Mouse (Mus musculus): ENCODE data around the gene Leng9.
"Not testable (repeated sequence)": the region's sequence is repeated elsewhere in the genome, so short reads cannot be mapped to it uniquely, and the experiment has no call there.

The Leng9 gene

DNA sequence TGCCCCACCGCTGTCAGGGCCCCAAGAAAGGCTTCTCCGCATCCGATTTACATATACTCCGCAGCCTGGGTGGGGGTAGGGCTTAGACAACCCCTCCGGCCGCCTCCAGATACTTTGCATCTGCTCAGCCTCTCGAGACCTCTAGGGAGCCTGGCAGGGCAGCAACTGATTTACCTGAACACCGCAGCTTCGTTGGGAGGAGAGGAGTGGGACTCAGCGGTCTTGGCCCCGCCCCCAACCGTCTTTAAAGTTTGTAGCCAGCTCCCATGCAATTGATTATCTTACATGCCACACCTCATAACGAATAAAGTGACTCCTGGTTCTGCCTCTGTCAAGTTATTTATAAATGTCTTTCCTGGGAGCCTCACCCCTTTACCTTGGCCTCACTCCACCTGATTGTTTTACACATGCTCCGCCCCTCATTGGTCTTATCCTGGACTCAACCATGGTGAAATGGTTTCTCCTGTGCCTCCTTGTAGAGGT lies at the start of gene Leng9:
TSS of gene Leng9 (minus strand) at position 316 of the 483 bp plus-strand sequence.
- peak; percentile 83 for DNase-seq

DNA sequence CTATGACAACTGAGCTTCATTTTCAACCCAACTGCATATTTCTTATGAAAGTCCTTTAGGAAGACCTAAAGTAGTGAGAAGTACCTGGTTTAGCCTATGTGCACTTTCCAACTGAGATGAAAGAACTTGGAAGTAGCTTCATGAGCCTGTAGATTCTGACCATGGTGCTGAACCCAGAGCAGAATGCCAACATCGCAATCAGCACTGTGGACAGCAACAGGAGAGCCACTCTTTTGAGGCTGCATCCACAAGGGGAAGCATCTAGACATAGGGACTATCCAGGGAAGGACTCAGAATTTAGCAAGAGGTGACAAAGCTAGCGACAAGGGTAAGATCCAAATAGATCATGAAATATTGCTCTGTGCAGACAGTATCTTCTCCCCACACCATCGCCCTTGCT lies 28.3 kb upstream of the Leng9 start:
- DNase-seq: no peak

DNA sequence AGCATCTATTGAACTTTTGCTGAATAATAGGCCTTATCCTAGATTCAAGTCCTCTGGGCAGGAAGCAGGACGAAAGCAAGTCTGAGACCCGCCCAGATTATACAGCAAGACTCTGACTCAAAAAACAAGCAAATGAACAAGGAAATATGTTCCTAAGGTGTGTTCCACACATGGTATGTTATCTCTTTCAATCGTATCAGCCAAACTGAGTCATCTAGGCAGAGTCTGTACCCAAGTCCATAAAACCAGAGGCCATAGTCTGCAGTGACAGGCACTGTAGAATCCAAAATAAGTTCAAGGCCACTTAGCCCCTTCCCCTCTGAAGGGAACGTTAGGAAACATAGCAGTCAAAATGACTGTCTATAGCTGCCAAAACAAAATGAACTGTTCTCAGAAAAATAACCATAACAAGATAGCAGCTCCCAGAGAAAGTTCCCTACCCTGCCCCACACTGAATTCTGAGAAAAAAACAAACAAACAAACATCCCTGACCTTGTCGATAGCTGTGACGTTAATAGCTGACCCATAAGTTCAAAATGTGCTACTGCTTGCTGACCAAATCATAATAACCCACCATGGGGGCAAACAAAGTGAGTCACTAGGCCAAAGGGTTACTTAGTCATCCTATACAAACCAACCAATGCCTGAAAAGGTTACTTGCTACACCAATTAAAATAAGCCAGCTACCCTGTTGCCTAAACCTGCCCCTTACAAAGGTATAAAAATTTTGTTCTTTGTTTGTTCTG lies 20.2 kb upstream of the Leng9 start:
- no peak for DNase-seq

DNA sequence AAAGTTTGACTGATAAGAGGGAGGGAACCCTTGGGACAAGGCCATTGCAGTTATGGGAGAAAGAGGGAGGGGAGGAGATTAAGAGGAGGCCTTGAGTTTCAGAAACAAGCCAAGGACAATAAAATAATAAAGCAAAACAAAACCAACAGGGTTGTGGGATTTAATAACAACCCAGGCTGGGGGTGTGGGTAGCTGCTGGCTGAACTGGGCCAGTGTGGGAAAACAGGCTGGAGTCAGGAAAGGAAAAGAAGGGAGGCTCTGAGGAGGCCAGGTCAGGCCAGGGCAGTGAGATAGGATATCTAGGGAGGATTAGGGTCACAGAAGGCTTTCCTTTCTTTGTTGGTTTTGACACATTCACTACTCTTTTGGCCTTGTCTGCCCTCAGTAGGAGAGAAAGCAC lies 16.9 kb upstream of the Leng9 start:
- no peak for DNase-seq

DNA sequence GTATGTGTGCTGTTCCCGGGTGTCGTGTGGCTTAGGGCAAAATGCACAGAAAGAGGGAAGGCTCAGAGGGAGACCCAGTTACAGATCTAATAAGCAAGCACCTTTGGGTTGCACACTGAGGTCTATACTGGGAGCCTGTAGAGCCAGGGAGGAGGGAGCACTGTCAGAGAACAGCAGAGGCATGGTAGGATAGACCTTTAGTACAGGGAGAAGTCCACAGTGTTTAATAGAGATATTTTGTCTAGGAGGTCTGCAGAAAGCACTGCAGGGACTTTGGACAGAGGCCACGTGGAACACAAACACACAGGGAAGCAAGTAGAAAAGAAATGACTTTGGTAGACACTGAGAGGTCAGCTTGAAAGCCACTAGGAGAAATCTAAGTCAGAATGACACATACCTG lies 15.1 kb upstream of the Leng9 start:
- DNase-seq: no peak

DNA sequence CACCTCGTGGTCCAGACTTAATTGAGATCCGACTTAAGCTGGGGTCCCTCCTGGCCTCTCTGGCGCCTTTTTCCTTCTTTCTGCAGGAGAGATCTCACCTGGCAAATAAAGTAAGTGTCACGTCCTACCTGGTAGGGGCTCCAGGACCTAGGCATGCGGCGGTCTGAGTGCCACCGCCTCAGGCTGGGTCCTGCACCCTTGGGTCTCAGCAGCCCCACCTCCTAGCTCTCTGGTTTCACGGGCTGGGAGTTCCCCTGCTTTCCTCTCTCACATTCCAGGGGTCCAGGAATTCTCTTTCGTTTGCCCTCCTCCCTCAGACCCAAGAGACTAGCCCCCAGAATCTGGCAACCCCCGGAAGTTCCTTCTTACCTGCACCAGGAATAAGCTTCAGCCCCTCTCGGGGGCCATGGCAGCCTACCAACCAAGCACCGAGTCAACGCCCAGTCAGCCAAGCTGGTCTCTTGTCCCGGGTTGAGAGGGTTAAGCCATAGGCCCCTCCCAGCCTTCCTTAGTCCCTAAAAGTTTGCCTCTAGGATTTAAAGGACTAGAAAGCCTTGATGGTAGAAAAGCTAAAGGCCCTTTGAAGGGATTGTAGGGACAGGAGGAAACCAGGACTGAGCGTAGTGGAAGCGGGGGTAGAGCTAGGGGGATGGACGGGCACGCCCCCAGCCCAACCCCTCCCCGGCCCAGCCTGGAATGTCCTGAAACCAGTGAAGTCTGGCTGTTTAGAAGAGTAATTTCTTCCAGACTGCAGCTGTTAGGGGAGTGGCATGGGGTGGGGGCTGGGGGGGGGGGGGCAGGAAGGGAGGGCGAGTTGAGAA lies 14.1 kb upstream of the Leng9 start, which contains the start of gene Cdc42ep5:
TSS of gene Cdc42ep5 (minus strand) at position 771 of the 821 bp plus-strand sequence.
- no peak for DNase-seq

DNA sequence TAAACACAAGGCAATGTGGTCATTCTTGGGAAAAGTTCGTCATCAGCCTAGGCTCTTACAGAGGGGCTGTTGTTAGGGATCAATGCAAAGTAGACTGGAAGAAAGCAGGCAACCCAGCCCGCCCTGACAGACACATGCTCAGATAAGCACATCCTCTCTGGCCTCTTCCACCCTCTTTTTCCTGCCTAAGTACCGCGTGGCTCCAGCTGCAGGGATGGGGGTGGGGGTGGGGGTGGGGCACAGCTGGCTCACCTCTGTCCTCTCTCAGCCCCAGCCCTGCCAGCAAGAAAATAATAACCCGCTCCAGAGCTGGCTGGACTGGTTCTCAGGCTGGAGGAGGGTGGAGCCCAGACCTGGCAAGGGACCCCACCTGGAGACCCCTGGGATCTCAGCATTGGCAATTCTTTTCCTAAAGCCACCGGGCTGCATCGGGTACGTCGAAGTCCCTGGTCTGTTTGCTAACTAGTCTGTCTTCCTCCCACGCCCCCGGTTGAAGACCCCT lies 13.4 kb upstream of the Leng9 start:
- DNase-seq: no peak

DNA sequence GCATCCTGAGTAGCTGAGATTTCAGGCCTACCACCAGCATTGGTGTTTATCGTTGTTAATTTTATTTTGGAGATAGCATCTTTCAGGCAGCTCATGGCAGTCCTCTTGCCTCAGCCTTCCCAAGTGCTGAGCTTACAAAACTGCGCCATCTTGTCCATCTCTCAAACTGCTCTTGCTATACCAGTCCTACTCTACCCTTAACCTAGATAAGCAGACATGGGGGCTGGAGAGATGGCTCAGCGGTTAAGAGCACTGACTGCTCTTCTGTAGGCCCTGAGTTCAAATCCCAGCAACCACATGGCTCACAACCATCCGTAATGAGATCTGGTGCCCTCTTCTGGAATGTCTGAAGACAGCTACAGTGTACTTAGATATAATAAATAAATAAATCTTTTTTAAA lies 11.4 kb upstream of the Leng9 start:
- not testable (repeated sequence) for DNase-seq

DNA sequence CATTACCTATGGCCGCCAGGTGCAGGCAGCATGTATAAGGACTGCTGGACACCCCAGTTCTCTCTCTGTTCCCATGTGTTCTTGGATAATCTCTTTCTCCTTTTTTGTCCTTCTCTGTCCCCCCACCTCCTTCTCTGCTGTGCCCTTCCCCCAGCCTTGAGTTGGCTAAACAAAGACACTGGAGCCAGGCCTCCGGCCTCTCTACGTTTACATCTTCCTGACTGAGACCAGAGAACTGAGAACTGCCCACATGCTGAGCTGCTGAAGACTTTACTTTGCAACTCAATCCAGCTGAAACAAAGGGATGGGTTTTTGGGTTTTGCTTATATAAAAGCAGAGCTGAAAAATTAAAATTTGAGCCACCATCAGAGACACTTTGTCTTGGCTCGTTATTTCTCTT lies 4.8 kb upstream of the Leng9 start:
- DNase-seq: no peak

DNA sequence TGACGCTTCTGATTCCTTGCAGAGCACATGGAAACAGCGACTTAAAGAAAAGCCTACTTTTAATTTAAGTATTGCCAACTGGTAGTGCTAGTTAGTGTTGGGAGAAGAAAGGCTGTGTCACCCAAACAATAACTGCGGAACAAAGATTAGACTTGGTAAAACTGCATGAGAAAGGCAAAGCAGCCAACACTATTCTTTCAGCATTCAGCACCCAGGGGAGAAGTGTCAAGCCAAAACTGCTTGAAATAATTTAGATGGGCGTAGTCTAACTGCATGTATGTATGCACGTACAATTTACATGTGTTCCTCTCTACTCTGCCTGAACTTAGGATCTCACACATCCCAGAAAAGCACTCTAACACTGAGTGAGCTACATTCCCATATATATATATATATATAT lies 4.2 kb upstream of the Leng9 start:
- no peak for DNase-seq

DNA sequence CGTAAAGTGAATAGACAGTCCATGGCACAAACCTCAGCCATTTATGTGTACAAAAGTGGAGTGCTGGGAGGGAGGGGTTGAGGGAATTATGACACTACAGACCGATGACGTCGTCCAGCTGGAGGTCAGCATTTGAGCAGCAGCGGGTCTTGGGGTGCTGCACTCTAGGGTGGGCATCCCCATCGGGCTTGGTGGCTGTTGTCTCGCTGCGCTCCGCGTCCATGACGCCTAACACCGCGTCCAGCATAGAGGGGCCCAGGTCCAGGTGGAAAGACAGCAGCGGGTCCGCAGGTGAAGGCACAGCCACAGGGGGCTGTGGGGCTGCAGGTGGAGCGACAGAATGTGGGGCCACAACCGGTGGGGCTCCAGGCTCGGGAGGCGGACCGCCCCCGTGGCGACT lies 1.1 kb upstream of the Leng9 start:
- peak; percentile 80 for DNase-seq

DNA sequence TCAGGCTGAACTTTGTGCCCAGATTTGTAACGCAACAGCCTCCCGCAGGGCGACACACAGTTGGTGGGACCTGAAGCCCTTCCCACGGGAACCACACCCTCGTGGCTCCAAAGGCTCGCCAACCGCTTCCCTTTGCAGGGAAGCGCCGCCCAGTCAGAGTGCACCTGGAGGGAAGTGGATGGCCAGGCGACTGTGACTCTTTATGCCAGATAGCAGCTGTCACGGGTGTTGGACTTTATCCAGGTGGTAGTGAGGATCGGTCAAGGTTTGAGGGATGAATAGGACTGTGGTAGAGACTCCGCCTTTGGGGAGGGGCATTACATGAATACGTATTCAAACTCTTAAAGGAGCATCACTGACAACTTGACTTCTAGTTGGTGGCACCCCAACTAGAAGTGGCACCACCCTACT lies 642 bp upstream of the Leng9 start:
- peak; percentile 90 for DNase-seq

DNA sequence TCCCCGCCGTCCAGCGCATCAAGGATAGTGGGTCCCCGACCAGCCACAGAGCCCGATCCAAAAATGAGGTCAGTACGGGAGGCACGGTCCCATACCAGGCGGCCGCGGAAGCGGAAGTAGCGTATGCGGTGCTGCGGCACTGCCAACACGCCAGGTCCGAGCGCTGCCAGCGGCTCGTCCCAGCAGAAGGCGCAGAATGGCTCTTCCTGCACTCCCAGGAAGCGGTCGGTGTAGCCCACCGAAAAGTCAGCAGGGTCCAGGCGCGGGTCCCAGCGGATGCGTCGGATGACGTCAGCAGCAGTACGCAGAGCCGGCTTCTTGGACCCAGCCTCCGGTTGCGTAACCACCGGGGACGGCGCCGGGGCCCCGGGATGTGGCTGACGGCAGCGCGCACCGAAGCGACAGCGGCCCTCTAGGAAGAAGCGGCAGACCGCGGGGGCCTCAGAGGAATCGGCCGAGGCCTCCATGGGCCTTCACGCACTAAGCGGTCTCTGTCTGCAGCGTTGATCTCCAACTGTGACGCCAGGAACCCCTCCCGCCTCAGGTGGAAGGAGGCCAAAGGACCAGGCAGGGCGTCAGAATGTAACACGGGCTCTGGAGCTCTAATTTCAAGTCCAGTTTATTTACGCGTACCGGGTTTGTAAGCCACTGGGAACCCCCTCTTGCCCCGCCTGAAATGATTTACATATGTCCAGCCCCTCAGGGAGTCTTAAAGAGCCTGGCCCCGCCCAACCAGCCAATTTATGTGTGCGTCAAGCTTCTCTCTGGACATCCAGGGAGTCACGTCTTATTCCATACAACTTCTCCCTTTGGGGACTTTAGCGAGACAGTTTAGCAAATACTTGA lies 742 bp downstream of the Leng9 start:
- DNase-seq: peak; percentile 91

DNA sequence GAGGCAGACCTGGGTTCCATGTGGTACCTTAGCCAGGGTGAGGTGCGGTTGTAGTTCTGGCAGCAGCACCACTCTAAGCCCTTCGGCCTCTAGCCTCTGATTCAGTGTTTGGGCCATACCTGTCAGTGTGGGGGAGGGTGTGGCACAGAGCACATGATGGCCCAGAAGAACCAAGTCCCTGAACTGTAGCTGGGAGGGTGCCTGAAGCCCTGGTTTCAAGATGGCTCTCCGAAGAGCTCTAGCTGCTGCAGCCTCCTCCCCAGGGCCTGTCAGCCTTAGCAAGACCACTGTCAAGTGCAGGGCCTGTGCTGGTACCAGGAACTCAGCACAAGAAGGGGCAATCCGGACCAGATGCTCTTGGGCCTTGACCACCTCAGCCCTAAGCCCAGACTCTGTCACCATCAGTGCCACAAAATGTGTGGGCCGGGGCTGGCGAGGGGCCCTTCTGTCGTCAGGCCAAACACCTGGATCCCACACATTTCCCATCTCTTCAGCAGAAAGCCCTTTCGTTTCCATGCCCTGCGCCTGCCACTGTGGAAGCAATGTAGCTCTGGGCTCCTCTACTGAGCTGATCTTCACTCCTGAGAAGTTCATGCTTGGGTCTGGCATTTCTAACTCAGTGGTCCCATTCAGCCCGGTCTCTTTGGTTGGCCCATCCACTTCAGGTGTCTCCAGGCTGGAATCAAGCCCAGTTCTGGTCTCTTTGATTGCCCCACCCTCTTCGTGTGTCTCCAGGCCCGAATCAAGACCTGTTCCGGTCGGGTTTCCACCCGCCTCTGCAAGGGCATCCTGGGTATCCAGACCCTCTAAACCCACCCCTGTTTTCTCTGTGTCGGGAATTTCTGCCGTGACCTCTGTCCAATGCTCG lies 1.6 kb downstream of the Leng9 start:
- DNase-seq: peak; percentile 75

DNA sequence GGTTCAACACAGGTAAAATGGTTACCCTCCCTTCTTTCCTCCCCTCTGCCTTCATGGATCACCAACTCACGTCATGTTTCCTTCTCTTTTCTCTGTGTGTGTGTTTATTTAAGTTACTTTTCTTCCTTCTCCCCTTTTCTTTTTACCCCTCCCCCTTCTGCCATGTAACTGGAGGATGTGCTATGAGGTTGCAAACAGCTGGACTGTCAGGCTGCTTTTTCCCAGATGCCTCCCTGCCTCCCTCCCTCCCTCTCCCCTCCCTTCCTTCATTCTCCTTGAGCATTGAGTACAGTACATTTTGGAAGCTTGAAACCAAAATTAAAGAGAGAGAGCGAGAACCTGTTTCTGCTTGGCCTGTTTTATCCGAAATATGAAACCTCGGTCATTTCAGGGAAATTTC lies 2.3 kb downstream of the Leng9 start:
- no peak for DNase-seq

DNA sequence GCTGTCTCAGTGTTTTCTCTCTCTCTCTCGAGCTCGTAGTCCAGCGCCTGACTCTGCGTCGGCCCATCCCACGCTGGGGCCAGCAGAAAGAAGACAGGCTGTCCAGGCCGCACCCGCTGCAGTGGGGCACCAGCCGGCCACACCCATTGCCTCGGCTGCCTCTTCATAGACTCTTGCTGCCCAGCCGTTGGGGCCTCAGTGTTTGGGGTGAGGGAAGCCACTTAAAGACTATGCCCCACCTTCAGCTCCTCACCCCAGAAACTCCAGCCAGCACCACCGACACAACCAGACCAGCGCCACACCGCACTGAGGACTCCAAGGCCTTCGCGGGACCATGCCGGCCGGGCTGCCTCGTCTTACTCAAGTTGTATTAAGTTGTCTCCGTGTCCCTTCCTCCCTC lies 2.8 kb downstream of the Leng9 start:
- DNase-seq: peak; percentile 57

DNA sequence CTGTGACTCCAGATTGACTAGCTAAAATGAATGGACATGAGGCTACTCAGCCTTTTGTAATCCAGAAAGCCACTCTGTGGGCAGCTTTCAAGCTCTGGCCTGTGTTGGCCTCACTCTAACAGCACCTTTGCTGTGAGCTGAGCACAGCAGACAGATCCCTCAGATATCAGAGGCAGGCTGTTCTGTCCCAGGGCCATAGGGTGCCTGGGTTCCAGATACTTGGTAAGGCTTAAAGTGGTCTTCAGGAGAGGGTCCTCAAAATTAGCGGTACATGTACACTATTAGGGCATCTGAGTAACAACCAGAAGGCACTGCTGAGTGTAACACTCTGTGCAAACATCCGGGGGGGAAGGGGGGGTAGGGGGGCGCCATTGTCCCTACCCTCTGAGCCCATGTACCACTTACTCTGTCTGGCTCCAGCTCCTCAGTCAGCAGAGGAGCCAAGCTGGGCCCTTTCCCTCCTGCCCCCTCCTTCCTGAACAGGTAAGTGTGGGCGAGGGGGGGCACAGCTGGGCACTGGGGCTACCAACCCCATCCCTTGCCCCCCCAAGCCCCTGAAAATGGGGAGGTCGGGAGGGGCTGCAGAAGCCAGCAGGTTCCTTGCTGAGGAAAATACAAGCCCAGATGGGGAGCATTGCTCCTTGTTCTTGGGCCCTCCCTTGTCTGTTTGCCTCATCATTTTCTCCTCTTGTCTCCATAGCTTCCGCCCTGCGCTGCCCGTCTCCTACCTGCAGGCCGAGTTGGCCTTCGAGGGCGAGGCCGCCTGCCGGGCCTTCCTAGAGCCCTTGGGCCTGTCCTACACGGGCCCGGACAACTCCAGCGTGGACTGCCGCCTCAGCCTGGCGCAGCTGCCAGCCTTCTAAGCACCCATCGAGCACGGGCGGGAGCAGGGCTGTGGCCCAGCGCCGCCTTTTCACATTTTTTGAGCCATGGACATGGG lies 3.7 kb downstream of the Leng9 start:
- DNase-seq: peak; percentile 58

DNA sequence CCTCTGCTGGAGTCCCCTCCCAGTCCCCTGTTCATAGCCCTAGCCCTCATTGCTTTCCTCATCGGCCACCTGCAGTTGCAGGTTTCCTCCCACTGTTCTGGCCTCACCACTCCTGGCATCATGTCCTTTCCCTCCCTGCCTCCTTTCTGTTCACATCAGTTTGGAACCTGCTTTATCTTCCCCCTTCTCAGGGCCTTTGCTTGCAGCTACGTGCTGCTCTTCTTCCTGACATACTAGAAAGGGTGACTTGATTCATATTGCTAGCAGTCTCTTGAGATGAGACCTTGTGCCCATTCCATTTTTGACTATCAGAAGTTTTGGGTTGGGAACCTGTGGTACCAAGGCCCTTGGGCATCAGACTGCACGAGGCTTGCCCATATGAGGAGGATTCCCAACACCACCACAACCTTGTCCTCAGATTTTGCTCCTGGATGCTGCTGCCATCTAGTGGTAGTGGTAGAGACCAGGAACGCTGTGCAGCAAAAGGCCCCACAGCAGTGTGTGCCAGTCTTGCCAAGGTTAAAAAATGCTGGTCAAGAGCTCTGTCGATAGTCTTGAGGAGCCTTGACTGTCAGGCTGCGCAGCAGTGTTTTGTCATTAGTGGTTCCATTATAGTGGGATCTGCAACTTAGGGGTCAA lies 4.5 kb downstream of the Leng9 start:
- DNase-seq: peak; percentile 64

DNA sequence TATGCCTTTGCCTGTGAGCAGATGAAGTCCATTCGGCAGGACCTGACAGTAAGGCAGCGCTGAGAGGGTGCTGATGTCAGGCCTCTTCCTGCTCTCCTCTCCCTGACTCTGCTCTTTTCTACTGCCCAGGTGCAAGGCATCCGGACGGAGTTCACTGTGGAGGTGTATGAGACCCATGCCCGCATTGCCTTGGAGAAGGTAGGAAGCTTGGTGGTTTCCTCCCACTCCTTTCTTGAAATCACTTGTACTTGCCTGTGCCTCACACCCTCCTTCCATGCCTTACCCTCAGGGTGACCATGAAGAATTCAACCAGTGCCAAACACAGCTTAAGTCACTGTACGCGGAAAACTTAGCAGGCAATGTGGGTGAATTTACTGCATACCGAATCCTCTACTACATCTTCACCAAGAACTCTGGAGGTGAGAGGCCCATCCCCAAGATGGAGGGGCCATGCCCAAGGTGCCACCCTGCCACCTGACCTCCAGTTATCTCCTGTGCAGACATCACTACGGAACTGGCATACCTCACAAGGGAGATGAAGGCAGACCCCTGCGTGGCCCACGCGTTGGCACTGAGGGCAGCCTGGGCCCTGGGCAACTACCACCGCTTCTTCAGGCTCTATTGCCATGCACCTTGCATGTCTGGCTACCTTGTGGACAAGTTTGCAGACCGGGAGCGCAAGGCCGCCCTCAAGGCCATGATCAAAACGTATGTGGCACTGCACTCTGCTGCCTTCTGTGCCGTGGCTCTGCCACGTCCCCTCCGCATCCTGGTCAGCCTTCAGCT lies 5.2 kb downstream of the Leng9 start:
- DNase-seq: peak; percentile 46
